Mouse (Mus musculus) testis, adult 2 months (tissue): ENCODE measurements around the gene Prdm1.

ENCODE experiments used
- CTCF ChIP-seq: fragments of 200-500 bp; IDR thresholded peaks from 2 replicates; pipeline ENCODE4 v1.5.1; 2012; ENCODE audit warnings: low read depth, mild to moderate bottlenecking, inconsistent platforms, low read length, moderate library complexity; ENCODE audit not compliant: control insufficient read depth, insufficient read depth, insufficient replicate concordance
- POLR2A ChIP-seq: fragments of 200-500 bp; IDR thresholded peaks from 2 replicates; pipeline ENCODE4 v1.6.1; 2012; ENCODE audit warnings: low read depth, mild to moderate bottlenecking, inconsistent platforms, low read length, moderate library complexity; ENCODE audit not compliant: control insufficient read depth

DNA sequence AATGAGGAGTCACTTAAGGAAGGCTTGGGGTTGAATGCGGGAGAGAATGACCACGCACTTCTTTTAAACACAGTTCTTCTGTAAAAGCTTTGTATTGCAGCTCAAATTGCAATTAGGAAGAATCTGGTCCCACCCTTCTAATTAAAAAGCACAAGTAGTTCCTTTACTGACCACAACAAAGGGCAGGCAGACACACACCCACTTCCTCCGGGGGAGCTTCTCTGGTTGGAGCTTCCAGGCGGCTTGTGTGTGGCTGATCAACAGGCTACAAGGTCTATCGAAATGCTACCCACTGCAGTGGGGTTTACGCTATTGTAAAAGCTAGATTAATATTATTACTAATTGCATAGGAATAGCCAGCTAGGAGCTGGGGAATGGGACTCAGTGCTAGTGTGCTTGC lies 45.2 kb downstream of the Prdm1 start:
- no peak for TF ChIP-seq POLR2A
- no peak for TF ChIP-seq CTCF
